Mouse (Mus musculus) hindlimb bud, embryonic 11.5 days (tissue): ENCODE results near the gene Ccdc141.
A peak's percentile ranks its signal among the peaks of the same experiment; 100 is the strongest.

ENCODE experiments used
- DNase-seq: peaks from one replicate; pipeline ENCODE4 v3.0.0-alpha.2; 2012; ENCODE audit warnings: low read depth, low spot score; ENCODE audit errors: extremely low spot score

Ccdc141 gene

DNA sequence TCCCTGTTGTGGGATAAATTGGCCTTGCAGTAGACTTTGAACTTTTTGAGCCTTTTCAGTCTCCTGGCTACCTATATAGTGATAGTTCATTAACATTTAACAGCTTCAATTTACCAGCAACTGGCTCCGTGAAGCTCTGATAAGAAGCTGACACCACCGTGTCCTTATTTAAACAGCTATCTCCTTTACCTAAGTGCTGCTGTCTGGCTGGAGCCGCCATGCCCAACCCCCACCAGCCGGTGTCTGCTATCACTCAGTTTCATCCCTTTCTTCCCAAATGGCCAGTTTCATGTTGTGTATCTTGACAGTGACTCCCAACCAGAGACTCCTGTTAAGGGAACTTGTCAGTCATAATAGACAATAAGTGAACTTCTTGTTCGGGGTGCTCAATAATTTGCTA lies 186.8 kb downstream of the Ccdc141 start:
- DNase-seq = no peak

DNA sequence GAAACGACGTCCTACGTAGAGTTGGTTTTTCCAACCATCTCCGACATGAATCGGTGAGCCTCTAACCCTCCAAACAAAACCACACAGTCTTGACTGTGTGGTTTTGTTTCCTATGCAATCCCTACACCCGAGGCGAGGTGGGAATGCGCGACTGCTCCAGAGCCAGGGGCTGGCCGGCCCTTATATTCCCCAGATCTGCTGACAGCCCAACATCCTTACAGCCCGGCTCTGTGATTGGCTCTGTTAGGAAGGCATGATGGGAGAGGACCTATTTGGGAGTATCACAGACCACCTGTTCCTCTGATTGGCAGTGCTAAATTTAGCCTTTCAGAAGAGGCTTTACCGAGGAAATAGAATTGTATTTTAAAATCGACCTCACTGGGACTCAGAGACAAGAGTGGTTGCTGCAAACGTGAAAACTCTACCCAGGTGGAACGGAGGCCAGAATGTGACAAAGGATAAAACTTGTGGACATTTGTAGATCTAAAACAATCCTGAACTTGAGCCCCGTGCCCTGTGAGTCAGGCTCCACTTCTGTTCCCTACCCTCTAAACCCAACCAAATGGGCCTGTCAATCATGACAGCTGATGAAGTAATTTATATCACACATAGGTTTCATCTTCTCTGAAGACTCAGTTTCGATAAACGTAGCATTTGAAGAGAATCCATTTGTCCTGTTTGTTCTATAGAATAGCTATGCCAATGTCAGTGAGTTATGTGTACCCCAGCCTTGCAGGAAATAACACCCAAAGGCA lies 187.9 kb downstream of the Ccdc141 start, which contains the start of gene Ttn:
TSS of gene Ttn (minus strand) at position 157 of the 755 bp plus-strand sequence.
- DNase-seq = no peak

DNA sequence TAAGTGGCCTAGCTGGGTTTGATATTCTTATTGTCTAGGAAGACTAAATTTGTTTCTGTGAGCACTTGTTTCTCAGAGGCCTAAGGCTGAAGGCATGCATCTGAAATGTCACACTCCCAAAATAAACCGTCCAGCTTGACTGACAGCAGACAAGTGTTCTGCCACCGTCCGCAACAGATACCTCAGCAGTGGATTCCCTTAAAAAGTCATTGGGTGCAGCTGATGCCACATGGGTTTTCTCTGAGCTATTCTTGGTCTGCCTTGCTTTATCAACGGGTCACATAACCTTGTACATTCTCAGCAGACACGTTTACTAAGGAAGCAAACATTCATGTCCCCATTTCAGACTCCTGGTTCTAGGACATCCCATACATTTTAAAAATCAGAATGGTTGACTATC lies 188.7 kb downstream of the Ccdc141 start:
- no peak for DNase-seq

DNA sequence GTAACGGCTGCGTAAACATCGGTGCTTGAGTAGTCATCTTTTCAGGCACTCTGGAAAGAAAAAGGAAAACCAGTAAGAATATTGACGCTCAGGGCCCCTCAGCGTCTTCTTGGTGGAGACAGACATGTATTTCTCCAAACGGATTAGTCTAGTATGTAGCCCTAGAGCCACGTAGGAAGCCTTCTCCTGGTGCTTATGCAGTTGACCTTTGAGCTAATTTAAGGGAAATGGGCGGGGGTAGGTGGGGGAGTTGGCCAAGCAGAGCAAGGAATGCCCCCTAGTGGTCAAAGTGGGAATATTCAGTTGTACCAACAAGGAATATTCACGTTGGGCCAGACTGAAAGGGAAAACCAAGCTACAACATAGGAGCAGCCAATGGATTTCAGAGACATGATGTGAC lies 190.3 kb downstream of the Ccdc141 start:
- DNase-seq = peak; percentile 33

DNA sequence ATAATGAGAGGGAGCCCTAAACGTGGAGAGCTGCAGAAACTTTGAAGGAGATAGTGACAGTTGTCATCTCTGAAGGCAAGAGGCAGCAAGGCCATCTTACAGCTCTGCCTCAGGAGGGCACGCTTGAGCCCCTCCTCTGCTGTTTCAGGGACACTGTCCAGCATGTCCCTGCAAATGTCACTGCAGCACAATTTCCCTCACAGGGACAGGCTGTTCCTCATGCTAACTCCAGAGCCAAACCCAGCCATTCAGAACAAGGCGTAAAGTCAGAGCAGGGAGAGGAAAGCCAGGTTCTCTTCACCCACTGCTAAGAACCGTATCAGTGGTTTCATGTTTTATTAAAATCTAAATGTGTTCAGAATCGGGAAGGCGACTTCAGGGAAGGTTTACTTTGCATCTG lies 192.8 kb downstream of the Ccdc141 start:
- no peak for DNase-seq

DNA sequence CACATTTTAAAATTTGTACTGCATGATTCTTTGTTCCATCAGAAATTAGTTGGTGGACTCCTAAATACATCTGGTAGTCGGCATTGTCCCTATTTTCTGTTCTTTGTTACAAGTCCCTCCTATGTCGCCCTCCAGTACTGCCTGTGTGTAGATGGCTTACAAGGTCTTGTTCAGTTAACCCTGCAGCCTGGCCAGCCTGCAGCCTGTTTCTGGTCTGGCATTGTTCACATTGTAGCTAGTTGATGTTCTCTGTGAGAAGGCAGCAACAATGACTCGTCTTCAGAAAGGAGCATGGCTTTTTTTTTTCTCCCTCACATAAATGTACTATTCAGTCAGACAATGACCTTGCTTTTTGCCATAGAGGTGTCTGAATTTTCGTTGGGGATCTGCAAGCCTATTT lies 198.4 kb downstream of the Ccdc141 start:
- DNase-seq = no peak

DNA sequence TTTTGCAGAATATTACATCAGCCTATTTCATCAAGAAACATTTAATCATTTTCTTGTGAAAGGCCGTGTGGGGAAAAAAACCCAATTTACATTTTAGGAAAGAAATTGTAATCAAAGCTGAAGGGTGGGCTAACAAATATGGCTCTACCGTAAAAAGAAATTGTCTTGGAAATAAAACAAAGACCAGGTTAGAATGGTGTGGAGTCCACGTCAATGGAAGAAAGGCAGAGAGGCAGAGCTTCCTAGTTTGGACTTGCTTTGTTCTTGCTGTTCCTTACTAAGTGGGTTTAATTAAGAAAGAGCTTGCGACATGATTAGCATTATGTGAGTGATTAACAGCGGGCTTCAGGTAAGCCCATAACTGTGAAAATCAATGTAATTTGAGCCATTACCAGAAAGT lies 199.4 kb downstream of the Ccdc141 start:
- no peak for DNase-seq

DNA sequence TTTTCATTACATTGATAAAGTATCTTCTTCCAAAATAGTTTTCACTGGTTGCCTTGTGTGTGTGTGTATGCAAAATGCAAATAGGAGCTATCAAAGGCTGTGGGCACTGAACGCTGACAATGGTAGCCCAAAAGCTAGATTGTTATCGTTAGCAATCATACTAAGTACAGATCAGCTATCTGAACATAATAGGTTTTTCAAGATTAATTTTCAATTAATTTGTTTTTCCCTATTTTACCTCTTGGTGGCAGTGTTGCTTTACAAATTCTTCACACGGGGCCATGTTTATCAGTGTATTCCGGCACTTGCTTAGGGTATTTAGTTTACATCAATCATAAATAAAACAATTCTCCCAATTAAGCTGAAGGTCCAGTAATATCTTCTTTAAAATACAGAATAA lies 199.8 kb downstream of the Ccdc141 start:
- DNase-seq = no peak

DNA sequence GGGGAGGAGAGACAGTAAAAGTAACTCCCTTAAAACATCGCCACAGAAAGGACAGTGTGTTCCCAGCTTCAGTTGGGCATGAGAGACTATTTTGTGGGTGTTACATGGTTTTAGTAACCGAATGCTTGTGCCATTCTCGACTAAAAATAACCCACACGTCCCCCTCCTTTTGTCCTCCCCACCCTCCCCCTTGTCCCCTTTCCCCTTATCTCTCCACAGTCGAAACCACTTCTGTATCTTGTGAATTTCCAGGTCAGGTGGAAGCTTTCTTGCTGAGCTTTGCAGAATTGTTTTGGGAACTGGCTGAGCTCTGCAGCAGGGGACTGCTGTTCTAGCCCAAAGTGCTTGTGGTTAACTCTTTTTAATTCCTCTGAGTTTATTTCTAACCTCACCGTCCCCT lies 200.2 kb downstream of the Ccdc141 start:
- no peak for DNase-seq

DNA sequence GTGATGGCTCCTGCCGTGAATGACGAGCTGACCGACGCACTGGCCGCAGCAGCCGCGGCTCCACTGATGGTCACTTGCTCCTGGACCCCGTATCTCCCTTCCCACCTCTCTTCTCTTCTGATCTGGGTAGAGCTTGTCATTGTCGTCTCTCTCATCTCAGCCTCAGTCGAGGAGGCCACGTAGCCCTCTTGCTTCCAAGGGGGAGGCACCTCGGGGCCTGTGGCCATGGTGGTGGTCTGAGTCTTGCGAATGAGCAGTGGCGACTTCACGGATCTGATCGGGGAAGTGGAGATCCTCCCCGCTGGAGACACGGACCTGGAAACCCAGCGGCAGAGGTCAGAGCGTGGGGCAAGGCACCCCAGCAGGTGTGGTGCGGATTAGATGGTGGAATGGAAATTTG lies 200.8 kb downstream of the Ccdc141 start:
- DNase-seq = no peak

DNA sequence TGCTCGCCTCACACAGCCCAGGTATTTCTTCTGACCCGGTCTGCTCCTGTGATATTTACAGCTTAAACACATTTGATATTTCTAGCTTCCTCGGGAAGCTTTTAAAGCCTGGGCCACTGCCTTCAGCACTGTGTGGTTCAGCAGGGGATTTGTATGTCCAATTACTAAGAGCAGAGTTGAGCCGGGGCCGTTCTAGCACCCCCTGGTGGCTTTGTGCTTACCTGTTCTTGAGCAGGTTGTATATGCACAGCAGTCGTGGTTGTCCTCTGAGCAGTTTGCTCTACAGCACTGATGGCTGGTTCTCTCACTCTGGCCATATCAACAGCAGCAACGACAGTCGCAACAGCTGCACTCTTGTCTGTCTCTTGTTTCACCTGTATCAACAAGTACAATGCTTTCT lies 201.5 kb downstream of the Ccdc141 start:
- DNase-seq = peak; percentile 47

DNA sequence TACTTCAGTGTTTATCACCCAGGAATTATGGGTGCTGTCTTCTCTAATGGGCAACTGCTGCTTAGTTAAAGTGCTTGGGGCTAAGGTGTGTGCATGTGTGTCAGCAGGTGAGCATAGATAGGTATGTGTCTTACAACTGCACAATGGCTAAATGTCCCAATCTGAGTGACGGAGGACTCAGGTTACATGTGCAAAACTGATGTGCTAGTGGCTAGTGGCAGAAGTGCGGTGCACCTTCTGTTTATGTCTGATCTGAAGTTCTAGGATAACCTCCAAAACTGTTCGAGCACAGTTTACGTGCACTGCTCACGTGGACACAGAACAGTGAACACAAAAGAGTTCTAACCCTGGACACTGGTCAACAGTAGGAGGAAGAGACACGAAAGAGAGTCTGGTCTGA lies 203.9 kb downstream of the Ccdc141 start:
- no peak for DNase-seq

DNA sequence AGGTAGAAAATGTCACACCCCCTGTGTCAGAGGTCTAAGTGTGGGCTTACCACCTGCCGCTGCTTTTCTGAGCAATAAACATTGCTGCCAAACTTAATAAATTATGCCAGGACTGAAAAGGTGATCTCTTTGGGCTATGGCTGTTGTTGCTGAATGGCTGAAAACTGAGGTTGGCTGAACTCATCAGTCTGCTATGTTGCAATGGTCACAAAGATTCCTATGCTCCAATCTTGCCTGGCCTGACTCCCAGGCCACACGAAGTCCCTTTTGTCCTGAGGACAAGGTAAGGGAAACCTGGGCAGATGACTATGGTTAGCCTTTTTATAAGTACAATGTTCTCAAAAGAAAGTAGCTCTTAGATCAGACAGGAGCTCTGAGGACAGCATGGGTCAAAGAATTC lies 204.4 kb downstream of the Ccdc141 start:
- no peak for DNase-seq

DNA sequence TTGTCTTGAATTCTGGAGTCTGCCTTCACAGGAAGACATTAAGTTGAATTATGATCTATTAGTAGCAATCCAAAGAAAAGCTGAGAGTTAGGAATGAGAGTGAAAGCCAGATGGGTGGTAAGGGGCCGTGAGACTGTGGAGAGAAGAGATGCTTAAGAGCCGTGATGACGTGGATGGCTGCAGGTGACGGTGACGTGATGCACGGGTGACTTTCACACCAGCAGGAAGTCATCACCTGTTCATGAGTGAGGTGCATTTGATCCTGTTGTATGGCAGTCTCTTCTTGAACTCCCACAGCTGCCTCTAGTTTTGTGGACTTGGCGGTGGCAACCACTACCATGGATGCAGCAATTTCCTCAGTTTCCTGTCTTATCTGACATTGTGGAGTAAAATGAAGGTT lies 204.9 kb downstream of the Ccdc141 start:
- DNase-seq = no peak

DNA sequence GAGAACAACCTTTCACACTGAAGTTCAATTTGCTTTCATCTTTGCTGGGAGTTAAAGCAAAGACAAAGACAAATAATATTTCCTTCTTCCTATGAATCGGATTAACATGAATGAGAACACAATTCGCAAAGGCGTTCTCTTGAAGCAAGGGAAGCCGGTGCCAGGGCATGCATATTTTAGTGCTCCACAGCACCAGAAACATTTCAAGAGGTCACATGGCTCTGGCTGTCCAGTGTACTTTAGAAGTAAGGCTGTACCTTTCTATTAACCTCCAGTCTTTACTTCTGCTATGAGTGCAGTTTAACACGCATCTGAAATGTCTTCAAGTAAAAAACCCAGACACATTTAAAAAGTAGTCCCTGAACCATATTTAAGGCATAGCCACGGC lies 208.4 kb downstream of the Ccdc141 start:
- no peak for DNase-seq

DNA sequence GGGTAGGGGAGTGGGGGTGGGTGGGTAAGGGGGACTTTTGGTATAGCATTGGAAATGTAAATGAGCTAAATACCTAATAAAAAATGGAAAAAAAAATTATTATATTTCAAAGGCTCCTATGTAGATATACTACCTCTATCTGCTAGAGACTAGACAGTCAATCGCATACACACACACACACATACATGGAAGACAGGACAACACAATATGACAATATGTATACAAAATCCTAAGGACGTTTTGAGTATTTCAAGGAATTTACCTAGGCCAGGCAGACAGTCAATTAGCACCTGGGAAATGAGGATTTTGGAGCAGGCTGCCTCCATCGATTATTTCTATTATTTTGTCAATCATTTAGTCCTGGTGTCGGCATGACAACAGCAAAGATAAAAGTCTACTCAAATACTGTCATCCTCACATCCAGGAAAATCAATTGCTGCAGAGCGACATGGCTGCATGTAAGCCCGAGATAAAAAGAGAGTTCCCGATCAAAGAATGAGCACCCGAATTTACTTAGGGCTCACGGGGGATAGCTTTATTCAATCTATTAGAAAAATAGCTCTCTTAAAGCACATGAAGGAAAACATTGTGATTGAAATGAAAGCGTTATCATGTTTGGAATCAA lies 208.9 kb downstream of the Ccdc141 start:
- DNase-seq = no peak
